Mouse (Mus musculus) retina, embryonic 14.5 days (tissue): ENCODE data around the gene Rpl11.
"Not testable (repeated sequence)": the region's sequence is repeated elsewhere in the genome, so short reads cannot be mapped to it uniquely, and the experiment has no call there.

Experiments used
- DNase-seq: peaks from one replicate; pipeline ENCODE4 v3.0.0-alpha.2; 2015; ENCODE audit warnings: low spot score

The Rpl11 gene

DNA sequence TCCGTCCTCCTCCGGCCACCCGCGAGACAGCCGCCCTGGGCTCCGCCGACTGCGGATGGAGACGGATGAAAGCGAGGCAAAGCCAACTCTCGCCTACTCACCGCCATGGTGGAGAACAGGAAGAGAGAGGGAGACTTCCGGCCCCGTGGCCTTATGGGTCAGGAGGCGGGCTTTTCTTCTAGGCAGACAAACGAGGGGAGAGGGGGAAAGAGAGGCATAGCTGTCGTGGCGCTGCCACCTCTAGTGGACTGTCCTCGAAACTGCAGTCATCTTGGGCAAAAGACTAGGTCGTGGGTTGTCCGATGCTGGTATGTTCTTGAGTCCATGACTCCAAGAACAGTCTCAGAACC lies at the start of gene Rpl11:
TSS of gene Rpl11 (minus strand) at position 182 of the 350 bp plus-strand sequence.
- DNase-seq = peak; percentile 98

DNA sequence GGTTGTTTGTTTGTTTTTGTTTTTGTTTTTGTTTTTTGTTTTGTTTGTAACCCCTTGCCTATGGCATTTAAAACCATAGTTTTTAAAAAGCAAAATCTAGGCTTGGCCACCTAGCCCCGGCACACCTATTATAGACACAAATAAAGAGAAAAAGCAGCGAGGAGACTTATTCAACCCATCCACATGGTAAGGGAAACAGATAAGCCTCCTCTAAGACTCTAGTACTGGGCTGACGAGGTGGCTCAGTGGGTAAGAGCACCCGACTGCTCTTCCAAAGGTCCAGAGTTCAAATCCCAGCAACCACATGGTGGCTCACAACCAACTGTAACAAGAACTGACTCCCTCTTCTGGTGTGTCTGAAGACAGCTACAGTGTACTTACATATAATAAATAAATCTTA lies 48.5 kb upstream of the Rpl11 start:
- DNase-seq = not testable (repeated sequence)

DNA sequence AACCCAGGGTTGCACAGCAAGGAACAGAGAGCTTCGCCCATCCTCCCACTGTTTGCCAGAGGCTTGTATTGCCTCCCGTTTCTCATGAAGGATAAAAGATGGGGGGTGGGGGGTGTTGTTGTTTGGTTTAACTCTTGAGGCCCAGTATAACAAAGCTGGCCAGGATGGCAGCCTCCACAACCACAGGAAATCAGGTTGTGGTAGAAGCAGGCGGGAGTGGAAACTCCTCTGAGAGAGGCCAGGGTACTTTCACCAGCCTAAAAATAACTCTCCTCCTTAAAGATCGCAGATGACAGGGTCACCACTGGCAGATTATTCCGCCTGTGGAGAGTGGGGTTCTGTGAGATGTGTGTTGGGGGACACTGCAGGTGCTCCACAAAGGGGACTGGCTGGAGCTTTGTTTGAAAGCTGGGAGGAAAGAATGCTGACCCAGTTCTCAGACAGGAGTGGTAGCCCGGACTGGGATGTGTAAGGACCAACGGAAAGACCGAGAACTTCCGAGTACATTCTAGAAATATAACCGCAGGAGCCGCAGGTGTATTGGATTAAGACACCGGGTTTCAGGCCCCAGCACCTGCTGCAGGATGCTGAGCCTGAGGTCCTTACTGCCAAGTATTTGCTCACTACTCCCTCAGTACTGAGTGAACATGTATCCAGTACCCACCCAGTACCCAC lies 47.3 kb upstream of the Rpl11 start:
- no peak for DNase-seq

GRCm38 (mm10) chr4:136098446-136098845 lies 45.2 kb upstream of the Rpl11 start:
- DNase-seq = no peak

GRCm38 (mm10) chr4:136096446-136097113 lies 43.4 kb upstream of the Rpl11 start:
- DNase-seq = no peak

DNA sequence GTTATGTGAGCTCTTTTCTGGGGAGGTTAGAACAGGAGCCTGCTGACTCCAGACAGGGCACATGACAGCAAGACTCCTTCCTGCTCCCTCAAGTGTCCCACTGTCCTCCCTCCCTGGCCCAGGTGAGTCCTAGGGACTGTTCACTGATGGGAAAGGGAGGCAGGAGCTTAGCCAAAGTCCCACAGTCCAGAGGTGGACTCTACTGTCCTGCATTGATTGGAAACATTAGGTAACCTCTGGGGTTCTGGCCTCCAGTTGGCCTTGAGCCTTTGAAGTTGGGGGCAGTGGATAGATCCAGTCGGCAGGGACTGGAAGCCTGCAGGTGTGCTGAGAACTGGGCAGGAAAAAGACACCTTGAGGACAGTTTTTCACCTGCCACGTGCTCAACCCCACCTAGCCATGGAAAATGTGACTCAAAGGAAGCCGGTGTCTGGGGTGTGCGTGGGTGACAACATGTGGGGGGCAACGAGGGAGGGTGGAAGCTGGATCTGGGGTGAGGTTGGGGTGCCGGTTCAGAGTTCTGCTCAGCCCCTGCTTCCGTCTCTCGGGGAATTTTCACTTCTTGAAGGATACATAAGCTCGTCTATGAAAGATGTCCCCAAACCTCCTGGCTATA lies 42.4 kb upstream of the Rpl11 start:
- no peak for DNase-seq

- DNase-seq = no peak
These were observed 41.4 kb upstream of the Rpl11 start for GRCm38 (mm10) chr4:136094519-136095219.

GRCm38 (mm10) chr4:136092498-136092897 lies 39.3 kb upstream of the Rpl11 start:
- DNase-seq = no peak

DNA sequence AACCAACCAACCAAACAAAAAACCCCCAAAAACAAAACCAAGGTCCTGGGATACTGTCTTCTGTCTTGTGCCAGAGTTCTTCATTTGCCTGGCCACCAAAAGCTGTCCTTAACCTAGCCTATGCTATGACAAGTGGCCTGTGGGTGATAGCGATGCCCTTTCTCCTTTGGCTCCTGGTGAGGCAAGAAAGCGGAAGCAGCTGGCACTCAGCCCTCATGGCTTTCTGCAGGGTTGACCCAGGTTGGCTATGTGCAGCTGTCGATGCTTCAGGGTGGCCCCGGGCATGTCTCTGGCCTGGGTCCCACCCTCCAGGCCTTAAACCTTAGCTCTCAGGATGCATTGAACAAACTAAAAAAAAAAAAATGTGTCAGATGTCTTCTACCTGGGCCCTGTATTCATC lies 38.1 kb upstream of the Rpl11 start:
- DNase-seq = no peak

GRCm38 (mm10) chr4:136089748-136090583 lies 36.7 kb upstream of the Rpl11 start:
- peak; percentile 38 for DNase-seq

DNA sequence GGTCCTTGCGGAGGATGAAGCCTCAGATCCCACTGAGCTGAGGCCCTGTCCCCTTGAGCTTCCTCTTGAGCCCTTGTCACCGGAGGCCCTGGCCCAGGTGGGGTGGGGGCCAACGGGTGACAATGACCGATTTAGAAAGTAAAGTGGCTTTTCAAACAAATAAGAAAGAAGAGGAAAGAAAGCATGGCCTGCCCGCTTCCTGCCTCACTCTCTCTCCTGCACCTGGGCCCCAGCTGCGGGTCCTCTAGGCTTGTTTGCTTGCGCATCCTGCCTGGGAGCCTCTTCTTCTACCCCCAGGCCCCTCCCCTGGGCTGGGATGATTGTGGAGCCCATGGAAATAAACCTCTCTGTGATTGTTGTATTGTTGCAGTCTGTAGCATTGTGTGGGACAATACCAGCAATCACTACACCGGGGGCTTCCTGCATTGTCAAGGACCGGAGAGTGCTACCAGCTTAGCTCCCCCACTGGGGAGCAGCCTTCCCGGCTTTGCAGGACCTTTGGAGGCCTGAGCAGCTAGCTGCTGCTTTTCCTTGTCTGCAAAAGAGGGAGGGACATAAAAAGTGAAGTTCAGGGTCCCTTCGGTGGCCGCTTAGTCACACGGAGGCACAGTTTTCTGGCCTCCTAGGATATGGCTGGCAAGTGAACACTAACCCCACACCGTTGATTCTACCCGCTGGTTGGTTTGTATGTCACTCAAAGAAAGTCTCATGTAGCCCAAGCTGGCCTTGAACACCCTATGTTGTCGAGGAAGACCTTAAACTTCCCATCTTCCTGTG lies 35.9 kb upstream of the Rpl11 start:
- no peak for DNase-seq

DNA sequence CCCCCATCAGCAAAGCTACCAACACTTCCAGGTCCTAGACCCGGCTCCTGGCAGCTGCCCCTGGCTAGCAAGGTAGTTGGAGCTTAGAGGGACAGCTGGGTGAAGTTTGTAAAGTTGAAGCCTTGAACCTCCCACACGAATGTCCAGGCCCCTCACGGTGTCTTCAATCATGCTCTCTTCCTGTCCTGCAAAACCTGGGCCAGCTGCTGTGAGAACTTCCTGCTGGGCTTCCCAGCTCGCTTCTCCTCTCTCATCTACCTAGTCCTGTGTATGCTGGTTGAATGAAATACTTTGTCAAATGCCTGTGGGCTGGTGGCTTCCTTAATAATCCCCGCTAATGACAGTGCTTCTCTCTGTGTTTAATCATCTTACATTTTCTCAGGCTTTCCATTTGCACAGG lies 35.1 kb upstream of the Rpl11 start:
- DNase-seq = no peak

DNA sequence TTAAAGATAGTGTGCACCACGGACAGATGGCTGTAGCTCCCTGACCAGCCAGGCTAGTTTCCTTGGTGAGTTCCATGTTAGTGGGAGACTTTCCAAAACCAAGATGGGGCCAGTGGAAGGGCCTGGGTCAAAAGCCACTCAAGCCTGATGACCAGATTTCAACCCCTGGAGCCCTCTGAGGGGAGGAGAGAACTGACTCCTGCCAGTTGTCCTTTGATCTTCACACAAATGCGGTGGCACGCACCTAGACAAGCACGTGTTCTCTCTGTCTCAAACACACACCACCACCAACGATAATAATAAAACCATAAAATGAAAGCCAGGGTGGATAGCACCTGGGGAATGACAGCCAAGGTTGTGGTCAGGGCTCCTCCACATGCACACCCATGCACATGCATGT lies 34.0 kb upstream of the Rpl11 start:
- no peak for DNase-seq

DNA sequence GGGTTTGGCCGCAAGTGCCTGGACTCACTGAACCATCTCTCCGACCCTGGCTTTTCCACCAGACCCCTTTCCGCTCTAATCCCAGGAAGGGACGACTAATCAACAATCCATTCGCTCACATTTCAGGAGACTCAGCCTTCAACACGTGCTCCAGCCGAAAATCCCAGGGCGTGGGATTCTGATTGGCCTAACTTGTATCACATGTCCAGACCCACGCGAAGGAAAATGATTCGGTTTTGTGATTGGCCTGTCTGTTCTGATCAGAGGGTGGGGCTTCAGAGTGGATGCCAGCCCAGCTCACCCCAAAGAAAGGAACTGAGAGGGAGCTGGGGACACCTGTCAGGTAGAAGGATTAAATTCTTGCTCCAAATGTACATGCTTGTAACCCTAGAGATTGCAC lies 31.6 kb upstream of the Rpl11 start:
- DNase-seq = no peak

- no peak for DNase-seq
These were observed 30.3 kb upstream of the Rpl11 start for GRCm38 (mm10) chr4:136083269-136084105.

GRCm38 (mm10) chr4:136081729-136082128 lies 28.5 kb upstream of the Rpl11 start:
- no peak for DNase-seq

DNA sequence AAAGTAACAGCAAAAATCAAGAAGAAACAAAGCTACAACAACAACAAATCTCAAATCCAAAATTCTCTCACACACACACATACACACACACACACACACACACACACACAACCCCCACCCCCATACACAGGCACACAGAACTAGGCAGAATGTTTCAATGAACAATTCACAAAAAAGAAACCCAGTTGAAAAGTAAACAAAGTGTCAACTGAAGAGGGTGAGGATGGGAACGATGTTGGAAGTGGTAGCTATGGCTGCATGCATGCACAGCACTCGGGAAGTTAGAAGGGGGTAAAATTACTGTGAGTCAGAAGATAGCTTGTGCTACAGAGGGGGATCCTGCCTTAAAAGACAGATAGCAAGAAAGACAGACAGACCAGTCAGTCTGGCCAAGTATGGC lies 25.4 kb upstream of the Rpl11 start:
- DNase-seq = no peak

- no peak for DNase-seq
These were observed 23.7 kb upstream of the Rpl11 start for GRCm38 (mm10) chr4:136076776-136077538.

- DNase-seq = peak; percentile 93
These were observed 18.0 kb upstream of the Rpl11 start for GRCm38 (mm10) chr4:136071178-136071714.
